Mouse (Mus musculus): ENCODE measurements around the gene Rad51ap1.

DNA sequence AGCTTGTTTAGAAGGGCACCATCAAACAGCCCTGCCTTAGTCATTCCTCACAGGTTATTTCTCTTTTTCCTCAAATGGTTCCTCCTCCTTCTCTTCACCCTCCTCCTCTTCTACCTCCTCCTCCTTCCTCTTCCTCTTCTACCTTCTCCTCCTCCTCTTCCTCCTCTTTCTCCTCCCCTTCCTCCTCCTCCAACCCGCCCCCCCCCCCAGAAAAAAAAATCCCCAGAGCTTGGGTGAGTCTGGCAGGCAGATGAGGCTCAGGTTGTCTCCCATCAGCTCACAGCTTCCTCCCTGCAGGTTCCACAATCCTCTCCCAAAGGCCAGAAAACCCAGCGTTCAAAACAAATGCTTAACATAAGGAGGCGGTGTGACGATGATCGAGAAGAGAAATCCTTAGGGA, 32.0 kb downstream of the Rad51ap1 start:
- TF ChIP-seq CTCF (IDR thresholded peaks at IDR 0.05; ENCODE audit: control insufficient read depth, insufficient read depth, insufficient read length) = no peak
- no peak for TF ChIP-seq USF1 (IDR thresholded peaks at IDR 0.05; ENCODE audit: low read depth)
- TF ChIP-seq MYOG (IDR thresholded peaks at IDR 0.05; ENCODE audit: control insufficient read depth, extremely low read depth, insufficient read length) = no peak
- no peak for TF ChIP-seq MAX (IDR thresholded peaks at IDR 0.05)
- TF ChIP-seq CEBPB (IDR thresholded peaks at IDR 0.05; ENCODE audit: low read depth) = no peak
- TF ChIP-seq MYOD1 (IDR thresholded peaks at IDR 0.05; ENCODE audit: control insufficient read depth, insufficient read length, low read depth) = no peak
- TF ChIP-seq FOSL1 (IDR thresholded peaks at IDR 0.05; ENCODE audit: insufficient read depth, low read length, poor library complexity, severe bottlenecking) = no peak
